Mouse (Mus musculus) testis, adult 2 months (tissue): ENCODE measurements around the gene Gm49387. TPM values are rescaled to one million over a fixed set of nuclear protein-coding genes. Genes with fewer than 3 reads are reported as not detected.

Experiments used
- H3K27ac ChIP-seq: fragments of 200-500 bp; 2 replicates; pipeline ENCODE4 v1.5.1; 2012; ENCODE audit warnings: low read depth, low read length; ENCODE audit not compliant: control insufficient read depth, insufficient read depth
- H3K27me3 ChIP-seq: fragments of 200-500 bp; 2 replicates; pipeline ENCODE4 v1.6.1; 2012; ENCODE audit warnings: mild to moderate bottlenecking, low read length, moderate library complexity; ENCODE audit not compliant: control insufficient read depth, insufficient read depth
- H3K36me3 ChIP-seq: fragments of 200-500 bp; 2 replicates; pipeline ENCODE4 v1.6.1; 2012; ENCODE audit warnings: mild to moderate bottlenecking, low read length; ENCODE audit not compliant: control insufficient read depth, insufficient read depth
- H3K4me1 ChIP-seq: fragments of 200-500 bp; 2 replicates; pipeline ENCODE4 v1.6.1; 2012; ENCODE audit warnings: low read length; ENCODE audit not compliant: control insufficient read depth, insufficient read depth
- H3K4me3 ChIP-seq: fragments of 200-500 bp; 2 replicates; pipeline ENCODE4 v1.5.1; 2012; ENCODE audit warnings: low read depth, mild to moderate bottlenecking, low read length, moderate library complexity, mixed read lengths; ENCODE audit not compliant: control insufficient read depth
- CTCF ChIP-seq: fragments of 200-500 bp; IDR thresholded peaks from 2 replicates; pipeline ENCODE4 v1.5.1; 2012; ENCODE audit warnings: low read depth, mild to moderate bottlenecking, inconsistent platforms, low read length, moderate library complexity; ENCODE audit not compliant: control insufficient read depth, insufficient read depth, insufficient replicate concordance
- POLR2A ChIP-seq: fragments of 200-500 bp; IDR thresholded peaks from 2 replicates; pipeline ENCODE4 v1.6.1; 2012; ENCODE audit warnings: low read depth, mild to moderate bottlenecking, inconsistent platforms, low read length, moderate library complexity; ENCODE audit not compliant: control insufficient read depth
- polyA plus RNA-seq: library from polyadenylated mRNA; depleted of rRNA; stranded (reverse); fragments of >200 nt; gene quantifications from 2 replicates; pipeline ENCODE4 v1.2.3, GENCODE M21; 2012

Gene Gm49387
- polyA plus RNA-seq, 1 experiment: 1.2 TPM

- TF ChIP-seq CTCF (no peak), POLR2A (no peak)
- Histone ChIP-seq H3K27me3 (no peaks in the 10 kb centered on the region), H3K4me3 (no peak overlapping the region), H3K36me3 (no peaks in the 10 kb centered on the region), H3K27ac (no peak overlapping the region), H3K4me1 (peaks cover 18% of the 10 kb centered on the region)
Measured at GRCm38 (mm10) chr14:31664903-31665565, 24.4 kb upstream of the Gm49387 start.

GRCm38 (mm10) chr14:31664100-31664902 is 23.6 kb upstream of the Gm49387 start:
- TF ChIP-seq POLR2A (no peak), CTCF (no peak)
- Histone ChIP-seq H3K36me3 (no peaks in the 10 kb centered on the region), H3K4me1 (peaks cover 20% of the 10 kb centered on the region), H3K27me3 (no peaks in the 10 kb centered on the region), H3K4me3 (no peak overlapping the region), H3K27ac (no peak overlapping the region)

- Histone ChIP-seq H3K27me3 (no peaks in the 10 kb centered on the region), H3K36me3 (no peaks in the 10 kb centered on the region), H3K4me1 (peaks cover 20% of the 10 kb centered on the region), H3K4me3 (no peak overlapping the region), H3K27ac (peak overlapping the region; percentile 78)
- TF ChIP-seq CTCF: no peak
- no peak for TF ChIP-seq POLR2A
Measured at GRCm38 (mm10) chr14:31663376-31664099, 22.9 kb upstream of the Gm49387 start.

GRCm38 (mm10) chr14:31662555-31663211 is 22.0 kb upstream of the Gm49387 start:
- H3K4me3 ChIP-seq: no peak overlapping the region
- H3K4me1 ChIP-seq: peaks cover 20% of the 10 kb centered on the region
- TF ChIP-seq POLR2A (no peak), CTCF (no peak)
- no peaks in the 10 kb centered on the region for H3K36me3 ChIP-seq
- H3K27me3 ChIP-seq: no peaks in the 10 kb centered on the region
- peak overlapping the region; percentile 88 for H3K27ac ChIP-seq

- Histone ChIP-seq H3K36me3 (no peaks in the 10 kb centered on the region), H3K27ac (peak overlapping the region; percentile 88), H3K4me3 (peak overlapping the region; percentile 69), H3K27me3 (no peaks in the 10 kb centered on the region), H3K4me1 (peaks cover 20% of the 10 kb centered on the region)
- 0 out of 2 replicates have a peak, but pooled peaks have one; percentile 4 for TF ChIP-seq CTCF
- peak; percentile 37 for TF ChIP-seq POLR2A
Measured at GRCm38 (mm10) chr14:31661671-31662554, 21.2 kb upstream of the Gm49387 start.

GRCm38 (mm10) chr14:31660312-31661093 is 19.8 kb upstream of the Gm49387 start:
- peaks cover 20% of the 10 kb centered on the region for H3K4me1 ChIP-seq
- peak overlapping the region; percentile 74 for H3K27ac ChIP-seq
- H3K27me3 ChIP-seq: no peaks in the 10 kb centered on the region
- no peaks in the 10 kb centered on the region for H3K36me3 ChIP-seq
- H3K4me3 ChIP-seq: no peak overlapping the region
- TF ChIP-seq CTCF (no peak), POLR2A (no peak)
